In genomic region chr12:73831637-73832385, GRCm38 (mm10) we compare ENCODE assay signal across 19 mouse cellular contexts.
DNase-seq lines count a peak whose midpoint lies in the region; ATAC-seq lines count a peak whose summit lies in the region.
"Had no signal": no experiment of that assay in that cellular context is flagged by ENCODE, and none has a peak within 500 bp of the region (broad histone marks: within the 10 kb centered on the region; RNA-seq: fewer than 3 reads in every experiment).

No protein-coding gene starts in this region.

- no peak overlapping the region for H3K4me3 ChIP-seq in hindbrain, embryonic 15.5 days
- H3K4me3 ChIP-seq in hindbrain, embryonic 11.5 days (ENCODE audit: low read depth, low read length) = no peak overlapping the region
- H3K4me3 ChIP-seq: embryonic facial prominence, embryonic 13.5 days; heart, embryonic 12.5 days; neural tube, embryonic 12.5 days had no signal

- H3K9ac ChIP-seq in hindbrain, embryonic 15.5 days = no peak overlapping the region
- no peak overlapping the region for H3K9ac ChIP-seq in hindbrain, embryonic 11.5 days (ENCODE audit: low read depth, low read length)
- H3K9ac ChIP-seq: embryonic facial prominence, embryonic 13.5 days; heart, embryonic 12.5 days; neural tube, embryonic 12.5 days had no signal

- H3K4me2 ChIP-seq in hindbrain, embryonic 15.5 days = no peak overlapping the region
- H3K4me2 ChIP-seq in hindbrain, embryonic 11.5 days (replicated peaks; ENCODE audit: low read depth, low read length) = no peak overlapping the region
- H3K4me2 ChIP-seq: embryonic facial prominence, embryonic 13.5 days; heart, embryonic 12.5 days; neural tube, embryonic 12.5 days had no signal

- DNase-seq in cerebellum, adult 11-12 months = peak; percentile 23
- DNase-seq in cerebellum, adult 11 months = no peak
- DNase-seq in hindbrain, embryonic 11.5 days (ENCODE audit: low spot score) = no peak
- DNase-seq in cerebellum, postnatal 14 days = peak; percentile 42 to 48
- peak; percentile 70 for DNase-seq in retina, embryonic 14.5 days (ENCODE audit: low spot score)
- DNase-seq in kidney, postnatal 14 days = no peak
- DNase-seq: adrenal gland, adult 2 months; gastrocnemius, postnatal 36 days; left cerebral cortex, postnatal 4 days; lung, adult 2 months; lung, postnatal 36 days; right cerebral cortex, postnatal 4 days; thymus, postnatal 25 days had no signal

- no peaks in the 10 kb centered on the region for H3K27me3 ChIP-seq in hindbrain, embryonic 15.5 days
- no peaks in the 10 kb centered on the region for H3K27me3 ChIP-seq in hindbrain, embryonic 11.5 days (ENCODE audit: control insufficient read depth, insufficient read depth, low read length)
- H3K27me3 ChIP-seq: embryonic facial prominence, embryonic 13.5 days; heart, embryonic 12.5 days; neural tube, embryonic 12.5 days had no signal

- no peaks in the 10 kb centered on the region for H3K9me3 ChIP-seq in hindbrain, embryonic 15.5 days
- no peaks in the 10 kb centered on the region for H3K9me3 ChIP-seq in hindbrain, embryonic 11.5 days (ENCODE audit: control insufficient read depth, low read length)
- H3K9me3 ChIP-seq: embryonic facial prominence, embryonic 13.5 days; heart, embryonic 12.5 days; neural tube, embryonic 12.5 days had no signal

- no peaks in the 10 kb centered on the region for H3K36me3 ChIP-seq in hindbrain, embryonic 15.5 days
- H3K36me3 ChIP-seq in hindbrain, embryonic 11.5 days (ENCODE audit: control insufficient read depth, insufficient read depth, low read length) = no peaks in the 10 kb centered on the region
- H3K36me3 ChIP-seq: embryonic facial prominence, embryonic 13.5 days; heart, embryonic 12.5 days; neural tube, embryonic 12.5 days had no signal

- peaks cover 17% of the 10 kb centered on the region for H3K4me1 ChIP-seq in hindbrain, embryonic 15.5 days (replicated peaks)
- H3K4me1 ChIP-seq in hindbrain, embryonic 11.5 days (replicated peaks; ENCODE audit: control insufficient read depth, insufficient read depth, low read length) = no peaks in the 10 kb centered on the region
- H3K4me1 ChIP-seq: neural tube, embryonic 12.5 days had no signal

- H3K27ac ChIP-seq in hindbrain, embryonic 15.5 days (replicated peaks) = peak overlapping the region; percentile 34; the same call in 1 of the 2 replicates
- H3K27ac ChIP-seq in hindbrain, embryonic 11.5 days (ENCODE audit: low read depth, low read length) = no peak overlapping the region
- H3K27ac ChIP-seq: embryonic facial prominence, embryonic 13.5 days; neural tube, embryonic 12.5 days had no signal

- ATAC-seq in hindbrain, embryonic 15.5 days (ENCODE audit: low FRiP score, low read depth) = no peak; the same call in 1 of the 2 replicates
- ATAC-seq in hindbrain, embryonic 11.5 days (ENCODE audit: low FRiP score) = no peak
- no peak for ATAC-seq in monocyte, adult 5-6 weeks (replicated peaks; ENCODE audit: insufficient number of reproducible peaks, low FRiP score, low TSS enrichment, poor library complexity, severe bottlenecking)
- ATAC-seq: inflammation-experienced regulatory T-cells, adult 6 months had no signal

- 85% methylated on average over 10 of the region's 10 CpGs for WGBS in hindbrain, embryonic 15.5 days
- WGBS in hindbrain, embryonic 11.5 days = 87% methylated on average over 10 of the region's 10 CpGs

Comparison
In these comparisons a context has a peak if more than half of its experiments do, and no peak if none do; other contexts are left out.
1. DNase-seq: peak in cerebellum, adult 11-12 months (single experiment), cerebellum, postnatal 14 days (2 of 2) and retina, embryonic 14.5 days (single experiment); none in cerebellum, adult 11 months (single experiment), hindbrain, embryonic 11.5 days (single experiment) and kidney, postnatal 14 days (single experiment).